Mouse (Mus musculus) CH12.LX (cell line): ENCODE measurements around the gene Ldb3. TPM values are rescaled to one million over a fixed set of nuclear protein-coding genes. Genes with fewer than 3 reads are reported as not detected.
A peak's percentile ranks its signal among the peaks of the same experiment; 100 is the strongest.

Experiments used
- DNase-seq: peaks from one replicate; pipeline ENCODE4 v3.0.0-alpha.2; 2013; ENCODE audit errors: extremely low read depth
- H3K27ac ChIP-seq: 2 replicates; pipeline ENCODE4 v1.5.1; 2012; ENCODE audit warnings: low read depth, mild to moderate bottlenecking, control low read depth, moderate library complexity; ENCODE audit not compliant: insufficient read depth
- H3K27me3 ChIP-seq: replicated peaks from 2 replicates; pipeline ENCODE3; 2012; ENCODE audit warnings: inconsistent platforms
- H3K36me3 ChIP-seq, 2 experiments: replicated peaks in 1 of 2; 2 replicates each; pipeline versions ENCODE3 to v1.6.1; 2012; ENCODE audit warnings: inconsistent platforms in 1 of 2, low read length in 1 of 2, mild to moderate bottlenecking in 1 of 2, mixed read lengths in 1 of 2, moderate library complexity in 1 of 2; ENCODE audit not compliant: control insufficient read depth in 1 of 2, insufficient read depth in 1 of 2
- H3K4me1 ChIP-seq, 2 experiments: 2 replicates each; pipeline ENCODE4 v1.6.1; 2012; ENCODE audit warnings: inconsistent platforms in 1 of 2, moderate library complexity in 1 of 2; ENCODE audit not compliant: insufficient read depth in 2 of 2, control insufficient read depth in 1 of 2
- H3K4me2 ChIP-seq: 2 replicates; pipeline ENCODE4 v1.6.1; 2012; ENCODE audit warnings: low read depth, mild to moderate bottlenecking, control low read depth; ENCODE audit not compliant: poor library complexity, insufficient read depth, severe bottlenecking
- H3K4me3 ChIP-seq, 3 experiments: fragments of 150-350 bp in 1 of 3; sonication (generic) in 1 of 3; replicated peaks in 1 of 3; 2 replicates each; pipeline versions ENCODE3 to v1.5.1; 2011 to 2012; ENCODE audit warnings: low read depth in 2 of 3, low read length in 2 of 3, mild to moderate bottlenecking in 2 of 3, moderate library complexity in 2 of 3, control low read depth in 1 of 3, improper control_type of control experiment in 1 of 3, inconsistent platforms in 1 of 3, mixed read lengths in 1 of 3; ENCODE audit not compliant: poor library complexity in 1 of 3
- H3K79me2 ChIP-seq: replicated peaks from 2 replicates; pipeline ENCODE4 v1.6.1; 2012; ENCODE audit warnings: mild to moderate bottlenecking, moderate library complexity; ENCODE audit not compliant: control insufficient read depth, poor library complexity, insufficient read depth, severe bottlenecking; ENCODE audit errors: extremely low read depth
- H3K9ac ChIP-seq: 2 replicates; pipeline ENCODE4 v1.6.1; 2012; ENCODE audit warnings: low read depth, mild to moderate bottlenecking, control low read depth, moderate library complexity; ENCODE audit not compliant: insufficient read depth
- H3K9me3 ChIP-seq: replicated peaks from 2 replicates; pipeline ENCODE3; 2012; ENCODE audit warnings: low read length, inconsistent platforms, mixed read lengths
- BHLHE40 ChIP-seq: IDR thresholded peaks from 2 replicates; pipeline ENCODE4 v1.6.1; 2011; ENCODE audit warnings: mild to moderate bottlenecking, low read depth, low read length, improper control_type of control experiment
- CHD1 ChIP-seq: IDR thresholded peaks from 2 replicates; pipeline ENCODE4 v1.6.1; 2012; ENCODE audit warnings: low read depth, low read length, improper control_type of control experiment, inconsistent platforms
- CTCF ChIP-seq, 2 experiments: IDR thresholded peaks in 1 of 2; conservative IDR thresholded peaks in 1 of 2; 2 replicates each; pipeline ENCODE4 v1.5.1; 2011 to 2012; ENCODE audit warnings: low read depth in 2 of 2, low read length in 2 of 2, improper control_type of control experiment in 1 of 2, inconsistent platforms in 1 of 2, mild to moderate bottlenecking in 1 of 2, moderate library complexity in 1 of 2
- E2F4 ChIP-seq: IDR thresholded peaks from 2 replicates; pipeline ENCODE4 v1.6.1; 2011; ENCODE audit warnings: low read depth, low read length, improper control_type of control experiment; ENCODE audit not compliant: insufficient replicate concordance
- ELF1 ChIP-seq: IDR thresholded peaks from 2 replicates; pipeline ENCODE4 v1.6.1; 2014; ENCODE audit warnings: low read depth, mild to moderate bottlenecking, inconsistent platforms, low read length, improper control_type of control experiment
- EP300 ChIP-seq: IDR thresholded peaks from 2 replicates; pipeline ENCODE4 v1.6.1; 2011; ENCODE audit warnings: low read length, improper control_type of control experiment
- GABPA ChIP-seq: IDR thresholded peaks from 2 replicates; pipeline ENCODE4 v1.6.1; 2012; ENCODE audit warnings: low read depth, low read length, improper control_type of control experiment, inconsistent platforms; ENCODE audit not compliant: insufficient replicate concordance
- HCFC1 ChIP-seq: IDR thresholded peaks from 2 replicates; pipeline ENCODE4 v1.6.1; 2012; ENCODE audit warnings: low read depth, mild to moderate bottlenecking, inconsistent platforms, low read length, improper control_type of control experiment
- IRF4 ChIP-seq: IDR thresholded peaks from 2 replicates; pipeline ENCODE4 v1.6.1; 2014; ENCODE audit warnings: low read depth, mild to moderate bottlenecking, inconsistent platforms, low read length, improper control_type of control experiment
- JUN ChIP-seq: IDR thresholded peaks from 2 replicates; pipeline ENCODE4 v1.6.1; 2011; ENCODE audit warnings: low read depth, mild to moderate bottlenecking, low read length, improper control_type of control experiment, moderate library complexity; ENCODE audit not compliant: insufficient read depth
- KAT2A ChIP-seq: IDR thresholded peaks from 2 replicates; pipeline ENCODE4 v1.6.1; 2012; ENCODE audit warnings: low read length, improper control_type of control experiment, inconsistent platforms; ENCODE audit not compliant: insufficient replicate concordance
- MAFK ChIP-seq: IDR thresholded peaks from 2 replicates; pipeline ENCODE4 v1.6.1; 2011; ENCODE audit warnings: low read length, improper control_type of control experiment; ENCODE audit not compliant: insufficient replicate concordance
- MEF2A ChIP-seq: IDR thresholded peaks from 2 replicates; pipeline ENCODE4 v1.6.1; 2014; ENCODE audit warnings: low read depth, mild to moderate bottlenecking, inconsistent platforms, low read length, improper control_type of control experiment, borderline replicate concordance
- MXI1 ChIP-seq: IDR thresholded peaks from 2 replicates; pipeline ENCODE4 v1.6.1; 2011; ENCODE audit warnings: mild to moderate bottlenecking, low read depth, low read length, improper control_type of control experiment
- NRF1 ChIP-seq: IDR thresholded peaks from 2 replicates; pipeline ENCODE4 v1.6.1; 2014; ENCODE audit warnings: low read depth, mild to moderate bottlenecking, inconsistent platforms, low read length, improper control_type of control experiment, moderate library complexity
- POLR2A ChIP-seq: IDR thresholded peaks from 2 replicates; pipeline ENCODE4 v1.6.1; 2011; ENCODE audit warnings: low read depth, mild to moderate bottlenecking, improper control_type of control experiment, low read length
- RAD21 ChIP-seq: IDR thresholded peaks from 2 replicates; pipeline ENCODE4 v1.6.1; 2011; ENCODE audit warnings: low read depth, mild to moderate bottlenecking, low read length, improper control_type of control experiment, moderate library complexity
- SMC3 ChIP-seq: IDR thresholded peaks from 2 replicates; pipeline ENCODE4 v1.6.1; 2011; ENCODE audit warnings: low read depth, low read length, improper control_type of control experiment
- USF1 ChIP-seq: IDR thresholded peaks from 2 replicates; pipeline ENCODE4 v1.6.1; 2014; ENCODE audit warnings: low read depth, mild to moderate bottlenecking, inconsistent platforms, low read length, improper control_type of control experiment
- ZC3H11A ChIP-seq: IDR thresholded peaks from 2 replicates; pipeline ENCODE4 v1.6.1; 2012; ENCODE audit warnings: low read depth, mild to moderate bottlenecking, inconsistent platforms, low read length, improper control_type of control experiment
- dilution Hi-C: fragments of 300-500 bp; cut with MboI; formaldehyde crosslinking; loops from 2 replicates; pipeline ENCODE4 v1.14.3; 2020; ENCODE audit warnings: low sequenced_read_pairs; ENCODE audit not compliant: extremely low pct_unique_long_range_greater_than_20kb, extremely low pct_ligation_motif_present
- in situ Hi-C: fragments of 300-500 bp; cut with MboI; formaldehyde crosslinking; loops from 3 replicates; pipeline ENCODE4 v1.14.3; 2019; ENCODE audit warnings: low sequenced_read_pairs, low pct_ligation_motif_present, low pct_unique_long_range_greater_than_20kb, mixed read lengths
- polyA plus RNA-seq: library from polyadenylated mRNA; unstranded; fragments of >175 nt; gene quantifications from 2 replicates; pipeline ENCODE4 v1.2.1, GENCODE M21; 2012; ENCODE audit warnings: low read depth; ENCODE audit not compliant: insufficient read length
- total RNA-seq, 2 experiments: library from RNA; depleted of rRNA; stranded (reverse); fragments of 300-350 nt in 1 of 2; fragments of >200 nt in 1 of 2; gene quantifications; 2 replicates each; pipeline ENCODE4 v1.2.3; 2012 to 2014

The Ldb3 gene
- total and polyA plus RNA-seq, 3 experiments, result 0.08 TPM; not detected in 2

GRCm38 (mm10) chr14:34570294-34570693 lies 18.2 kb downstream of the Ldb3 start:
- dilution Hi-C loops (no loop called here), in situ Hi-C loops (loop anchor here (10.0 kb wide), 1 partner anchor 485 kb away; the partner anchor contains the start of gene Anxa8)
- no peaks in the 10 kb centered on the region for H3K27me3 ChIP-seq
- peak overlapping the region; percentile 51; the same call in 1 of the 2 replicates for H3K4me2 ChIP-seq
- H3K9me3 ChIP-seq, result no peaks in the 10 kb centered on the region
- H3K36me3 ChIP-seq, result no peaks in the 10 kb centered on the region
- H3K4me3 ChIP-seq, result no peak overlapping the region
- H3K4me1 ChIP-seq, result peaks cover 10 to 19% of the 10 kb centered on the region in 2 experiments
- TF ChIP-seq MXI1, result no peak
- peak; percentile 86 for TF ChIP-seq SMC3
- TF ChIP-seq ZC3H11A, result peak; percentile 77
- TF ChIP-seq POLR2A, result no peak
- TF ChIP-seq RAD21, result peak; percentile 94
- TF ChIP-seq CTCF (conservative IDR thresholded peaks at IDR 0.05 in 1 of 2, IDR thresholded peaks at IDR 0.05 in 1 of 2; ENCODE audit: low read depth in 2 of 2, low read length in 2 of 2), result peak; percentile 72 to 94
- no peak overlapping the region for H3K27ac ChIP-seq
- peak; percentile 77 for DNase-seq
- no peaks in the 10 kb centered on the region for H3K79me2 ChIP-seq
- no peak overlapping the region for H3K9ac ChIP-seq

GRCm38 (mm10) chr14:34569534-34570194 lies 18.8 kb downstream of the Ldb3 start:
- dilution Hi-C loops, result no loop called here
- H3K4me1 ChIP-seq, result peaks cover 10 to 19% of the 10 kb centered on the region in 2 experiments
- no peak overlapping the region for H3K9ac ChIP-seq
- TF ChIP-seq E2F4 (no peak), KAT2A (no peak), HCFC1 (no peak), USF1 (no peak), CHD1 (no peak)
- in situ Hi-C loops, result loop anchor here (10.0 kb wide), 2 partner anchors 195 to 485 kb away; partner anchors contain the start of genes Anxa8, Mmrn2 and Sncg
- H3K4me3 ChIP-seq, result peak overlapping the region in 1 of 3 experiments; percentile 6
- no peaks in the 10 kb centered on the region for H3K79me2 ChIP-seq
- no peaks in the 10 kb centered on the region for H3K27me3 ChIP-seq
- H3K4me2 ChIP-seq, result peak overlapping the region; percentile 51; the same call in 1 of the 2 replicates
- H3K36me3 ChIP-seq, result no peaks in the 10 kb centered on the region
- DNase-seq, result no peak
- no peak overlapping the region for H3K27ac ChIP-seq
- H3K9me3 ChIP-seq, result no peaks in the 10 kb centered on the region

GRCm38 (mm10) chr14:34568626-34569025 lies 19.9 kb downstream of the Ldb3 start:
- Histone ChIP-seq H3K4me3 (no peak overlapping the region), H3K79me2 (no peaks in the 10 kb centered on the region), H3K27me3 (no peaks in the 10 kb centered on the region), H3K4me1 (peaks cover 7 to 9% of the 10 kb centered on the region in 2 experiments), H3K9me3 (no peaks in the 10 kb centered on the region), H3K27ac (no peak overlapping the region), H3K4me2 (no peak overlapping the region), H3K36me3 (no peaks in the 10 kb centered on the region), H3K9ac (no peak overlapping the region)
- in situ Hi-C loops, result loop anchor here (10.0 kb wide), 1 partner anchor 194 kb away; the partner anchor contains the start of genes Mmrn2 and Sncg
- dilution Hi-C loops, result no loop called here
- no peak for DNase-seq
- TF ChIP-seq BHLHE40, result no peak
- no peak for TF ChIP-seq GABPA
- no peak for TF ChIP-seq CHD1
- no peak for TF ChIP-seq E2F4
- no peak for TF ChIP-seq KAT2A
- TF ChIP-seq ZC3H11A, result no peak
- no peak for TF ChIP-seq MAFK
- no peak for TF ChIP-seq RAD21
- TF ChIP-seq EP300, result no peak
- no peak for TF ChIP-seq MEF2A
- no peak for TF ChIP-seq IRF4
- TF ChIP-seq ELF1, result no peak
- TF ChIP-seq JUN, result no peak
- no peak for TF ChIP-seq NRF1
